Mouse (Mus musculus): ENCODE results near the gene Drd5. TPM values are rescaled to one million over a fixed set of nuclear protein-coding genes. Genes with fewer than 3 reads are reported as not detected.

Drd5 gene
- polyA plus RNA-seq, 1 experiment, result not detected

GRCm38 (mm10) chr5:38277936-38278600 lies 41.1 kb upstream of the Drd5 start:
- H3K4me3 ChIP-seq (ENCODE audit: insufficient read depth, low read depth, low read length), result no peak overlapping the region
- H3K27me3 ChIP-seq (replicated peaks; ENCODE audit: control insufficient read depth, insufficient read depth, low read length), result peaks cover 2% of the 10 kb centered on the region
- 12% methylated on average over 12 of the region's 12 CpGs for WGBS
- no peak for DNase-seq
- H3K4me1 ChIP-seq (ENCODE audit: control insufficient read depth, insufficient read depth, low read length), result no peaks in the 10 kb centered on the region; the same call in 1 of the 2 replicates
- no peak overlapping the region for H3K27ac ChIP-seq (ENCODE audit: insufficient read depth, low read depth, low read length)
- H3K36me3 ChIP-seq (ENCODE audit: control insufficient read depth, insufficient read depth, low read length), result no peaks in the 10 kb centered on the region
- TF ChIP-seq POLR2A (IDR thresholded peaks at IDR 0.05; ENCODE audit: low read depth, low read length), result no peak
- TF ChIP-seq CTCF (conservative IDR thresholded peaks at IDR 0.05; ENCODE audit: insufficient read depth, insufficient read length, low read depth, low read length), result no peak

GRCm38 (mm10) chr5:38280075-38280474 lies 39.1 kb upstream of the Drd5 start:
- TF ChIP-seq CTCF (conservative IDR thresholded peaks at IDR 0.05; ENCODE audit: insufficient read depth, insufficient read length, low read depth, low read length), result no peak
- no peak for TF ChIP-seq POLR2A (IDR thresholded peaks at IDR 0.05; ENCODE audit: low read depth, low read length)
- Histone ChIP-seq H3K27me3 (replicated peaks; ENCODE audit: control insufficient read depth, insufficient read depth, low read length) (peaks cover 2% of the 10 kb centered on the region), H3K4me1 (ENCODE audit: control insufficient read depth, insufficient read depth, low read length) (no peaks in the 10 kb centered on the region; the same call in 1 of the 2 replicates), H3K27ac (ENCODE audit: insufficient read depth, low read depth, low read length) (no peak overlapping the region), H3K4me3 (ENCODE audit: insufficient read depth, low read depth, low read length) (no peak overlapping the region), H3K36me3 (ENCODE audit: control insufficient read depth, insufficient read depth, low read length) (no peaks in the 10 kb centered on the region)
- 7% methylated on average over 1 of the region's 1 CpGs for WGBS
- DNase-seq, result no peak

GRCm38 (mm10) chr5:38285724-38286123 lies 33.4 kb upstream of the Drd5 start:
- DNase-seq, result no peak
- Histone ChIP-seq H3K36me3 (ENCODE audit: control insufficient read depth, insufficient read depth, low read length) (no peaks in the 10 kb centered on the region), H3K27me3 (replicated peaks; ENCODE audit: control insufficient read depth, insufficient read depth, low read length) (no peaks in the 10 kb centered on the region), H3K27ac (ENCODE audit: insufficient read depth, low read depth, low read length) (no peak overlapping the region), H3K4me3 (ENCODE audit: insufficient read depth, low read depth, low read length) (no peak overlapping the region), H3K4me1 (ENCODE audit: control insufficient read depth, insufficient read depth, low read length) (no peaks in the 10 kb centered on the region)
- TF ChIP-seq POLR2A (IDR thresholded peaks at IDR 0.05; ENCODE audit: low read depth, low read length), result no peak
- TF ChIP-seq CTCF (conservative IDR thresholded peaks at IDR 0.05; ENCODE audit: insufficient read depth, insufficient read length, low read depth, low read length), result no peak
- 33% methylated on average over 9 of the region's 9 CpGs for WGBS

- no peaks in the 10 kb centered on the region for H3K36me3 ChIP-seq (ENCODE audit: control insufficient read depth, insufficient read depth, low read length)
- no peaks in the 10 kb centered on the region for H3K27me3 ChIP-seq (replicated peaks; ENCODE audit: control insufficient read depth, insufficient read depth, low read length)
- H3K27ac ChIP-seq (ENCODE audit: insufficient read depth, low read depth, low read length), result no peak overlapping the region
- WGBS, result 88% methylated on average over 3 of the region's 3 CpGs
- no peak for DNase-seq
- no peak overlapping the region for H3K4me3 ChIP-seq (ENCODE audit: insufficient read depth, low read depth, low read length)
- H3K4me1 ChIP-seq (ENCODE audit: control insufficient read depth, insufficient read depth, low read length), result no peaks in the 10 kb centered on the region
- TF ChIP-seq CTCF (conservative IDR thresholded peaks at IDR 0.05; ENCODE audit: insufficient read depth, insufficient read length, low read depth, low read length) (no peak), POLR2A (IDR thresholded peaks at IDR 0.05; ENCODE audit: low read depth, low read length) (no peak)
Measured at GRCm38 (mm10) chr5:38288476-38288875, 30.7 kb upstream of the Drd5 start.

- H3K36me3 ChIP-seq (ENCODE audit: control insufficient read depth, insufficient read depth, low read length), result no peaks in the 10 kb centered on the region
- H3K4me1 ChIP-seq (ENCODE audit: control insufficient read depth, insufficient read depth, low read length), result no peaks in the 10 kb centered on the region
- H3K4me3 ChIP-seq (ENCODE audit: insufficient read depth, low read depth, low read length), result no peak overlapping the region
- no peak for DNase-seq
- 90% methylated on average over 12 of the region's 12 CpGs for WGBS
- no peak for TF ChIP-seq CTCF (conservative IDR thresholded peaks at IDR 0.05; ENCODE audit: insufficient read depth, insufficient read length, low read depth, low read length)
- no peak for TF ChIP-seq POLR2A (IDR thresholded peaks at IDR 0.05; ENCODE audit: low read depth, low read length)
- H3K27ac ChIP-seq (ENCODE audit: insufficient read depth, low read depth, low read length), result no peak overlapping the region
- no peaks in the 10 kb centered on the region for H3K27me3 ChIP-seq (replicated peaks; ENCODE audit: control insufficient read depth, insufficient read depth, low read length)
Measured at GRCm38 (mm10) chr5:38301761-38302411, 17.3 kb upstream of the Drd5 start.

- Histone ChIP-seq H3K27ac (ENCODE audit: insufficient read depth, low read depth, low read length) (no peak overlapping the region), H3K27me3 (replicated peaks; ENCODE audit: control insufficient read depth, insufficient read depth, low read length) (no peaks in the 10 kb centered on the region), H3K36me3 (ENCODE audit: control insufficient read depth, insufficient read depth, low read length) (no peaks in the 10 kb centered on the region), H3K4me3 (ENCODE audit: insufficient read depth, low read depth, low read length) (no peak overlapping the region), H3K4me1 (ENCODE audit: control insufficient read depth, insufficient read depth, low read length) (no peaks in the 10 kb centered on the region)
- DNase-seq, result no peak
- TF ChIP-seq POLR2A (IDR thresholded peaks at IDR 0.05; ENCODE audit: low read depth, low read length) (no peak), CTCF (conservative IDR thresholded peaks at IDR 0.05; ENCODE audit: insufficient read depth, insufficient read length, low read depth, low read length) (no peak)
- WGBS, result 31% methylated on average over 12 of the region's 12 CpGs
Measured at GRCm38 (mm10) chr5:38302651-38303050, 16.5 kb upstream of the Drd5 start.

GRCm38 (mm10) chr5:38305241-38305640 lies 13.9 kb upstream of the Drd5 start:
- TF ChIP-seq CTCF (conservative IDR thresholded peaks at IDR 0.05; ENCODE audit: insufficient read depth, insufficient read length, low read depth, low read length) (no peak), POLR2A (IDR thresholded peaks at IDR 0.05; ENCODE audit: low read depth, low read length) (no peak)
- DNase-seq, result no peak
- H3K27me3 ChIP-seq (replicated peaks; ENCODE audit: control insufficient read depth, insufficient read depth, low read length), result no peaks in the 10 kb centered on the region
- H3K36me3 ChIP-seq (ENCODE audit: control insufficient read depth, insufficient read depth, low read length), result no peaks in the 10 kb centered on the region
- H3K4me3 ChIP-seq (ENCODE audit: insufficient read depth, low read depth, low read length), result no peak overlapping the region
- 56% methylated on average over 2 of the region's 2 CpGs for WGBS
- H3K4me1 ChIP-seq (ENCODE audit: control insufficient read depth, insufficient read depth, low read length), result no peaks in the 10 kb centered on the region
- H3K27ac ChIP-seq (ENCODE audit: insufficient read depth, low read depth, low read length), result no peak overlapping the region
